Mouse (Mus musculus) liver, postnatal 0 days (tissue): ENCODE measurements at regions not wholly inside any gene's neighbourhood (a gene's known extent, or its start where the extent isn't known, plus 50 kb on each side); places are given as distances from the start of the nearest gene placed in this dataset.

Experiments used
- CTCF ChIP-seq: sonication (generic); IDR thresholded peaks from 2 replicates; pipeline ENCODE4 v1.5.1; 2016; ENCODE audit warnings: antibody characterized with exemption, low read depth
- EP300 ChIP-seq: IDR thresholded peaks from 2 replicates; pipeline ENCODE4 v1.6.1; 2016; ENCODE audit warnings: antibody characterized with exemption, low read depth, mild to moderate bottlenecking

DNA sequence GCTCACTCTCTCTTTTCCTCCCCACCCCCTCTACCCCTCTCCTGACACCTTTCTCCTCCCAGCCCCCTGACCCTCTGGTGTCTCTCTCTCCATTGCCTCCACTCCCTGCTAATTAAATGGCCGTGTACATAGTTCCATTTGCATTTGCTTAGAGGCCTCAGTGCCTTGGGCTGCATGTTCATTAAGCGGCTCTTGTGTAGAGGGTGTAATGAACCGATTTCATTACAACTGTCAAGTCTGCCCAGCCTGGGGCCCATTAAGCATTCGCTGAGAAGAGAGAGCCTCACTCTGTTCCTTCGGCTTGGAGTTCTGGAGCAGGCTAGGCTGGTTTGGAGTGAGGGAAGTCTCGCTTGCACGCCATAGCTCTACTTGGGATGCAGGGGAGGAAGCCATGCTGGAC, 376.4 kb downstream of the Ptpru start:
- TF ChIP-seq CTCF (no peak), EP300 (no peak)
